Mouse (Mus musculus): Measurements from ENCODE around the gene Heatr6.

Heatr6 gene

GRCm38 (mm10) chr11:83815191-83815590 is 61.7 kb downstream of the Heatr6 start:
- no peak for DNase-seq

- DNase-seq: peak; percentile 61 to 79
These were observed 62.1 kb downstream of the Heatr6 start for GRCm38 (mm10) chr11:83815628-83816027.

GRCm38 (mm10) chr11:83817048-83817447 is 63.6 kb downstream of the Heatr6 start:
- DNase-seq: no peak

GRCm38 (mm10) chr11:83817994-83818393 is 64.5 kb downstream of the Heatr6 start:
- peak; percentile 28 to 40 for DNase-seq

DNA sequence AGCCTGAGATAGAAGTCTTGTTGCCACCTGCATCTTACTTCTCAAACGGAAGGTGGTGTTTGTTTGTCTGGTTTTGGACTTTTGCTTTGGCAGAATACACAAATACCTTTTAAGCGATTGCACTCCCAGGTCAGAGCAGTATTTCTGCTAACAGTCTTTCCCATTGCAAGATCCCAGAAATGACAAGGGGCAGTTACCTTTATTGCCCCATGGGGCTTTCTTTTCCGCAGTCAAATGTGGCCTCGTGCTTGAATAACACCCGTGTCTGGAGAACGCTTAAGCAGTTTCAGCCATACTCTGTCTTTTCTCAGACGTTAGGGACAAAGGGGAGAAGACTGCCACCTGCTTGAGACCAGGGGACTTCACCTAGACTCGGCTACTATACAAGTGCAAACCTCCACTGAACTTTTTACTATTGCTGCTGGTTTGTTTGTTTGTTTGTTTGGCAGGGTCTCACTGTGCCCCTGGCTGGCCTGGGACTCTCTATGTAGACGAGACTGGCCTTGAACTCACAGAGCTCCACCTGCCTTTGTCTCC is 65.2 kb downstream of the Heatr6 start:
- DNase-seq: no peak

DNA sequence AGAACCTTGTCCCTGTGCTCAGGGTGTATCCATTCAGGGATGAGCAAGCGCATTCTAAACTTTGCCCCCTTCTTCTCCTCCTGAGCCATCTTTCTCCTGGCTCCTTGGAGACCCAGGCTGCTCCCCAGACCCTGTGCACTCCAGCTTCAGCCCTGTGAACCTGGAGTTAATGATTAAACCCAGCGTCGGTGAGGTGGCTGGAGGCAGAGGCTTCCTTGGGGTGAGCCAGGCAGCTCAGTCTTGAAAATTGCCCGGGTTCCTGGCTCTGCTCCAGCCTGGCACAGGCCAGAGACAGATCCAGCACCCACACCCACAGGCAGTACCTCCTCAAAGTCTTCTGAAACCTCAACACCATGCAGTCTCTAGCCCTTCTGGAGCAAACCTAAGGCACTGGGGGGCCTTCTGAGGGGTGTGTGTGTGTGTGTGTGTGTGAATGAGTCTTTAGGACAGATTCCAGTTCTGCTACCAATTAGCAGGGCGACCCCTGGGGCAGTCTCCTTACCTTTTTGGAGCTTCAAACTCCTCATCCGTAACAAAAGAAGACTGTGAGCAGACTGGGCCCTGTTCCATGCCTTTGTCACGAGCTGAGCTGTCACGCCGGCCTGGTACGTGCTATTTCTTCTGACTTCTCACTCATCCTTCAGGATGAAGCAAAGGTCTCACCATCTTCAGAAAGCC is 66.4 kb downstream of the Heatr6 start:
- DNase-seq: peak in 1 of 2 experiments; percentile 32

GRCm38 (mm10) chr11:83826142-83826541 is 72.6 kb downstream of the Heatr6 start:
- no peak for DNase-seq

DNA sequence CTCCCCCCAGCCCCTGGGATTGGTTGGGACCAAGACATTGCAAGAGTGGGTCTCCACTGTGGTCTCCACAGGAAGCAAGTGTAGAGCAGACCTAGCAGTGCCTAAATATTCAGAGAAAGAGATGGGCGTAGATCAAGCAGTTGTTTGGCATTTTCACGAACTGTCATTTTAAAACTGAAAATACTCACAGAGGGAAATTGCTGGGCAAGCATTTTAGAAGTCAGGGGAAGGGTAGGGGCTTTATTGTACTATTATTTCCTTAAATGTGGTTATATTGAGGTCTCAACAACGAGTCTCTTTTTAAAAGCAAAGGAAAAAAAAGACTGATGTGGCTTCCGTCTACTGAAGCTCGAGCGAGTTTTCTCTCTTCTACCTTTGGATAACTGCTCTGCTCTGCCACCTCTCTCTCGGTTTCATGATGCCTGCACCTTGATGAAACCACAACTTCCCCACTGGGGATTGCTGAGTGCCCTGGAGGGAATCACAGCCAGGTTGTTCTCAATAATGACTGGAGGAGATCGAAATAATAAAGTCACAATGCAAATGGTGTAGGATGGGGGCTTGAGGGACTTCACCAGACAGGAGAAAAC is 75.2 kb downstream of the Heatr6 start:
- DNase-seq: no peak

- DNase-seq: peak; percentile 36 to 54
These were observed 78.9 kb downstream of the Heatr6 start for GRCm38 (mm10) chr11:83832389-83832788.
